Comparison of ENCODE assay signal across 8 mouse cellular contexts in genomic region chr4:144891121-144891711, GRCm38 (mm10). TPM values are rescaled to one million over a fixed set of nuclear protein-coding genes. Genes with fewer than 3 reads are reported as not detected.
DNase-seq lines count a peak whose midpoint lies in the region; ATAC-seq and TF ChIP-seq lines count a peak whose summit lies in the region.

No protein-coding gene starts in this region.

- peaks cover 3% of the 10 kb centered on the region; the same call in 1 of the 2 replicates for H3K27me3 ChIP-seq in lung, embryonic 14.5 days (ENCODE audit: insufficient read depth, low read length)
- H3K27me3 ChIP-seq in kidney, adult 2 months (replicated peaks; ENCODE audit: control insufficient read depth, insufficient read depth, low read length) = no peaks in the 10 kb centered on the region
- H3K27me3 ChIP-seq in stomach, embryonic 16.5 days (ENCODE audit: control insufficient read depth, insufficient read depth, low read length) = no peaks in the 10 kb centered on the region

- H3K27ac ChIP-seq in lung, embryonic 14.5 days (ENCODE audit: low read depth) = no peak overlapping the region
- H3K27ac ChIP-seq in kidney, adult 2 months (ENCODE audit: insufficient read depth, low read depth, low read length) = peak overlapping the region; percentile 99; the same call in 1 of the 2 replicates
- peak overlapping the region; percentile 98 for H3K27ac ChIP-seq in stomach, embryonic 16.5 days (ENCODE audit: low read length)

- no peak overlapping the region for H3K9ac ChIP-seq in lung, embryonic 14.5 days
- peak overlapping the region; percentile 87 for H3K9ac ChIP-seq in stomach, embryonic 16.5 days (ENCODE audit: low read length)

- no peak for TF ChIP-seq POLR2A in lung, adult 2 months (IDR thresholded peaks at IDR 0.05; ENCODE audit: borderline replicate concordance, extremely low read depth, low read depth, low read length)
- no peak for TF ChIP-seq POLR2A in kidney, adult 2 months (IDR thresholded peaks at IDR 0.05; ENCODE audit: low read depth, low read length)

- ATAC-seq in lung, embryonic 14.5 days (ENCODE audit: insufficient read depth) = no peak
- peak; percentile 24; the same call in 1 of the 2 replicates for ATAC-seq in stomach, embryonic 16.5 days (ENCODE audit: insufficient read depth, low FRiP score)

- no peaks in the 10 kb centered on the region for H3K9me3 ChIP-seq in lung, embryonic 14.5 days (ENCODE audit: low read depth, low read length)
- H3K9me3 ChIP-seq in stomach, embryonic 16.5 days (replicated peaks; ENCODE audit: control insufficient read depth, low read length) = no peaks in the 10 kb centered on the region

- no peaks in the 10 kb centered on the region; the same call in 1 of the 2 replicates for H3K4me1 ChIP-seq in lung, embryonic 14.5 days (ENCODE audit: insufficient read depth)
- H3K4me1 ChIP-seq in lung, adult 2 months (ENCODE audit: control insufficient read depth, insufficient read depth, low read length) = peaks cover 16% of the 10 kb centered on the region
- peaks cover 24% of the 10 kb centered on the region for H3K4me1 ChIP-seq in kidney, adult 2 months (ENCODE audit: control insufficient read depth, insufficient read depth, low read length)
- H3K4me1 ChIP-seq in stomach, embryonic 16.5 days (ENCODE audit: control insufficient read depth, insufficient read depth, low read length) = peaks cover 32% of the 10 kb centered on the region

- peak overlapping the region; percentile 90; the same call in 1 of the 2 replicates for H3K4me2 ChIP-seq in lung, embryonic 14.5 days
- H3K4me2 ChIP-seq in stomach, embryonic 16.5 days (ENCODE audit: low read depth, low read length) = peak overlapping the region; percentile 73

- WGBS in lung, embryonic 14.5 days = 47% methylated on average over 10 of the region's 10 CpGs
- 38% methylated on average over 10 of the region's 10 CpGs for WGBS in lung, adult 2 months
- 29% methylated on average over 10 of the region's 10 CpGs for WGBS in kidney, adult 2 months
- 49% methylated on average over 10 of the region's 10 CpGs for WGBS in stomach, embryonic 16.5 days

- no peak overlapping the region for H3K4me3 ChIP-seq in lung, embryonic 14.5 days (ENCODE audit: low read depth, low read length)
- H3K4me3 ChIP-seq in lung, adult 2 months (replicated peaks; ENCODE audit: extremely low read depth, low read depth, low read length) = no peak overlapping the region
- no peak overlapping the region for H3K4me3 ChIP-seq in kidney, adult 2 months (ENCODE audit: insufficient read depth, low read depth, low read length)
- peak overlapping the region; percentile 78 for H3K4me3 ChIP-seq in stomach, embryonic 16.5 days (replicated peaks; ENCODE audit: low read length)

- TF ChIP-seq CTCF in lung, embryonic 14.5 days (IDR thresholded peaks at IDR 0.05; ENCODE audit: low read depth) = no peak
- TF ChIP-seq CTCF in lung, adult 2 months (IDR thresholded peaks at IDR 0.05; ENCODE audit: insufficient read depth, low read length) = no peak
- TF ChIP-seq CTCF in kidney, adult 2 months (conservative IDR thresholded peaks at IDR 0.05; ENCODE audit: insufficient read depth, insufficient read length, low read depth, low read length) = no peak

- no peaks in the 10 kb centered on the region for H3K36me3 ChIP-seq in lung, embryonic 14.5 days (ENCODE audit: insufficient read depth)
- H3K36me3 ChIP-seq in kidney, adult 2 months (ENCODE audit: control insufficient read depth, insufficient read depth, low read length) = no peaks in the 10 kb centered on the region
- H3K36me3 ChIP-seq in stomach, embryonic 16.5 days (ENCODE audit: control insufficient read depth, insufficient read depth, low read length) = no peaks in the 10 kb centered on the region

- intact Hi-C loops in gastrocnemius, postnatal 36 days (cut with DNase I) = loop anchor here (5.0 kb wide), 2 partner anchors 151 to 236 kb away; no protein-coding TSS in a partner anchor

- peak; percentile 23 for DNase-seq in lung, embryonic 14.5 days
- DNase-seq in lung, adult 2 months = no peak
- DNase-seq in adrenal gland, adult 8-10 months = peak; percentile 52
- peak; percentile 49 to 59 for DNase-seq in gastrocnemius, postnatal 36 days
- peak; percentile 63 for DNase-seq in kidney, adult 2 months
- DNase-seq in lung, postnatal 14 days = peak; percentile 35
- DNase-seq in natural killer cell, adult 2 months (ENCODE audit: low spot score in 2 of 2) = no peak

RNA-seq across cellular contexts. Expression of gene Dhrs3, which starts 1.4 kb away (rescaled TPM):
- polyA plus RNA-seq in lung, embryonic 14.5 days (2014; fragmentation: Nextera tagmentation; extraction: Ambion mirVana) = 36.5 and 41.3 TPM in 2 replicates
- polyA plus RNA-seq in lung, adult 2 months (2012; rRNA removed) = 150 and 175 TPM in 2 replicates
- total RNA-seq in adrenal gland, adult 8-10 months (2022) = 100 to 1,000 TPM in 1 of 4 experiments, 10 to 100 TPM in 3; 65.0 to 107 (median 92.3) TPM
- 10 to 100 TPM; 30.4 to 45.8 TPM for total RNA-seq in gastrocnemius, postnatal 36 days (2021)
- 322 and 340 TPM in 2 replicates for polyA plus RNA-seq in kidney, adult 2 months (2012; rRNA removed)
- 118 and 119 TPM in 2 replicates for polyA plus RNA-seq in stomach, embryonic 16.5 days (2015; fragmentation: Nextera tagmentation; extraction: Ambion mirVana)

Comparison
In these comparisons a context has a peak if more than half of its experiments do, and no peak if none do; other contexts are left out.
1. DNase-seq: peak in lung, embryonic 14.5 days (single experiment), adrenal gland, adult 8-10 months (single experiment), gastrocnemius, postnatal 36 days (2 of 2), kidney, adult 2 months (single experiment) and lung, postnatal 14 days (single experiment); none in lung, adult 2 months (single experiment) and natural killer cell, adult 2 months (0 of 2).